17 mouse cellular contexts compared by ENCODE assay signal in the genomic region with DNA sequence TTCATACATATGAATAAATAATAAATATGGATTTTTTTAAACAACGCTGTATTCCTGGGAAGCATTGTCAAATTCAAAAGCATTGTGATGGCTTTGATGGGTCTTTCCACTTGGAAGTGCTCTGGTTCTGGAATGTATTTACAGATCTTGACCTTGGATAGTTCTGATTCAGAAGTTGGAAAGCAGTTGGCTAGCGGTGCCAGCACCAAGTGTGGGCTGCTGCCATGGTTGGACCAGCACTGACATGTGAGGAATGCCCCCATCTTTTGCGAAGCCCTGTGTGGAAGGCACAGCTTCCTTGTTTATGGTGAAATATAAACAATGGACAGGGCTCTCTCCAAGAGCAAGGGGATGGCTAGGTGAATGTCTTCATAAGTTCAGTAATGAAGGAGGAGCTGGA.
DNase-seq lines count a peak whose midpoint lies in the region; TF ChIP-seq lines count a peak whose summit lies in the region.
"Had no signal": no experiment of that assay in that cellular context is flagged by ENCODE, and none has a peak within 500 bp of the region (broad histone marks: within the 10 kb centered on the region; RNA-seq: fewer than 3 reads in every experiment).

No protein-coding gene starts in this region.

- WGBS in lung, adult 2 months = 37% methylated on average over 3 of the region's 3 CpGs

- H3K4me1 ChIP-seq in lung, adult 2 months (ENCODE audit: control insufficient read depth, insufficient read depth, low read length) = 0 out of 2 replicates have a peak, but pooled peaks cover 2% of the 10 kb centered on the region
- H3K4me1 ChIP-seq: forebrain, embryonic 12.5 days; hindbrain, embryonic 15.5 days had no signal

- peak; percentile 65 for DNase-seq in adrenal gland, adult 2 months
- DNase-seq in adrenal gland, postnatal 4 days (ENCODE audit: low spot score in 2 of 2) = no peak
- DNase-seq in heart, adult 11 months = peak; percentile 36
- DNase-seq in heart, postnatal 10 days = no peak
- peak; percentile 16 for DNase-seq in lung, postnatal 10 days
- DNase-seq in lung, adult 2 months = no peak
- peak; percentile 53 for DNase-seq in NIH3T3 (ENCODE audit: low read depth)
- DNase-seq in c-Kit-positive CD71-positive TER-119-positive erythroid progenitor cells, embryonic 14.5 days (ENCODE audit: low spot score) = no peak
- DNase-seq: cerebellum, adult 11 months; cerebellum, adult 8-10 months; cerebellum, postnatal 36 days; gastrocnemius, postnatal 10 days; heart, postnatal 36 days had no signal

- TF ChIP-seq CTCF in lung, adult 2 months (IDR thresholded peaks at IDR 0.05; ENCODE audit: insufficient read depth, low read length) = no peak

- no peak for TF ChIP-seq POLR2A in lung, adult 2 months (IDR thresholded peaks at IDR 0.05; ENCODE audit: borderline replicate concordance, extremely low read depth, low read depth, low read length)

- intact Hi-C loops in heart, postnatal 10 days (cut with DNase I) = no loop called here

- no peak overlapping the region for H3K4me3 ChIP-seq in lung, adult 2 months (replicated peaks; ENCODE audit: extremely low read depth, low read depth, low read length)
- H3K4me3 ChIP-seq: embryonic facial prominence, embryonic 13.5 days; forebrain, embryonic 12.5 days; heart, embryonic 12.5 days; hindbrain, embryonic 15.5 days had no signal

Comparison
In these comparisons a context has a peak if more than half of its experiments do, and no peak if none do; other contexts are left out.
1. DNase-seq: peak in adrenal gland, adult 2 months (single experiment), heart, adult 11 months (single experiment), lung, postnatal 10 days (single experiment) and NIH3T3 (single experiment); none in adrenal gland, postnatal 4 days (0 of 2), heart, postnatal 10 days (0 of 2), lung, adult 2 months (single experiment) and c-Kit-positive CD71-positive TER-119-positive erythroid progenitor cells, embryonic 14.5 days (single experiment).